ENCODE assay signal across 40 mouse cellular contexts in the genomic region with DNA sequence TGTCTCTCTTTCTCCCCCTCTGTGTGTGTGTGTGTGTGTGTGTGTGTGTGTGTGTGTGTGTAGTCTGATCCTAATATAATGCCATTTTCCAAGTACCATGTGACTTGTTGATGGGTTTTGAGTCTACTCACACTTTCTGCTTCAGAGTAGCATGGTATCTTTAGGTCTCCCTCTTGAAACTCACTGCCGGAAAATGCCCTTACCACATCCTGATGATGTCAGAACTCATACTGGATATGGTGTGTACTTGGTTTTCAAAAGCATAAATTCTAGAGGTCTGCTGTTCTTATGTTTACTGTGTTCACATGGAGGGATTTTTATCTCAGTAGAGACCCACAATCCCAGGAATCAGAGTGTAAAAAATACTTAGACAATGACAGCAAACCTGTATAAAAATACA. TPM values are rescaled to one million over a fixed set of nuclear protein-coding genes. Genes with fewer than 3 reads are reported as not detected.
A peak's percentile ranks its signal among the peaks of the same experiment; 100 is the strongest.
DNase-seq lines count a peak whose midpoint lies in the region; ATAC-seq lines count a peak whose summit lies in the region.
"Had no signal": no experiment of that assay in that cellular context is flagged by ENCODE, and none has a peak within 500 bp of the region (broad histone marks: within the 10 kb centered on the region; RNA-seq: fewer than 3 reads in every experiment).

No protein-coding gene starts in this region.

- H3K4me2 ChIP-seq in midbrain, embryonic 13.5 days (replicated peaks), result no peak overlapping the region
- H3K4me2 ChIP-seq: embryonic facial prominence, embryonic 12.5 days; forebrain, embryonic 15.5 days; heart, embryonic 13.5 days; hindbrain, embryonic 15.5 days; intestine, embryonic 15.5 days; liver, embryonic 15.5 days; lung, embryonic 14.5 days; midbrain, embryonic 11.5 days; neural tube, embryonic 13.5 days had no signal

- H3K27me3 ChIP-seq in limb, embryonic 10.5 days (ENCODE audit: low read depth, poor library complexity, severe bottlenecking), result no peaks in the 10 kb centered on the region
- H3K27me3 ChIP-seq in midbrain, embryonic 13.5 days, result peaks cover 3% of the 10 kb centered on the region; the same call in 1 of the 2 replicates
- H3K27me3 ChIP-seq: embryonic facial prominence, embryonic 12.5 days; forebrain, embryonic 15.5 days; hindbrain, embryonic 15.5 days; intestine, embryonic 15.5 days; liver, embryonic 15.5 days had no signal

- 95% methylated on average over 1 of the region's 1 CpGs for WGBS in limb, embryonic 10.5 days
- 88% methylated on average over 1 of the region's 1 CpGs for WGBS in midbrain, embryonic 13.5 days

- no peak overlapping the region for H3K27ac ChIP-seq in limb, embryonic 10.5 days
- H3K27ac ChIP-seq in midbrain, embryonic 13.5 days, result no peak overlapping the region
- H3K27ac ChIP-seq: embryonic facial prominence, embryonic 12.5 days; forebrain, embryonic 15.5 days; heart, embryonic 13.5 days; hindbrain, embryonic 10.5 days; hindbrain, embryonic 15.5 days; intestine, embryonic 15.5 days; liver, embryonic 15.5 days; neural tube, embryonic 13.5 days had no signal

- peak; percentile 43 to 55; a peak in 3 of 4 replicates for ATAC-seq in hematopoietic stem cell, adult 5-6 weeks (replicated peaks in 1 of 2; ENCODE audit: insufficient read depth in 1 of 2, low FRiP score in 2 of 2, low TSS enrichment in 1 of 2, low read depth in 1 of 2, poor library complexity in 2 of 2, severe bottlenecking in 2 of 2)
- ATAC-seq in midbrain, embryonic 13.5 days, result no peak
- ATAC-seq: forebrain, embryonic 15.5 days; intestine, embryonic 15.5 days had no signal

- H3K9ac ChIP-seq in midbrain, embryonic 13.5 days (replicated peaks), result no peak overlapping the region
- H3K9ac ChIP-seq: embryonic facial prominence, embryonic 12.5 days; forebrain, embryonic 15.5 days; heart, embryonic 13.5 days; hindbrain, embryonic 15.5 days; intestine, embryonic 15.5 days; liver, embryonic 15.5 days; lung, embryonic 14.5 days; neural tube, embryonic 13.5 days had no signal

- no peaks in the 10 kb centered on the region for H3K9me3 ChIP-seq in limb, embryonic 10.5 days (replicated peaks)
- no peaks in the 10 kb centered on the region for H3K9me3 ChIP-seq in midbrain, embryonic 13.5 days
- H3K9me3 ChIP-seq: embryonic facial prominence, embryonic 12.5 days; forebrain, embryonic 15.5 days; heart, embryonic 13.5 days; hindbrain, embryonic 10.5 days; hindbrain, embryonic 15.5 days; intestine, embryonic 15.5 days; liver, embryonic 15.5 days; neural tube, embryonic 13.5 days had no signal

- peak; percentile 34 for DNase-seq in thymus, postnatal 0 days (ENCODE audit: low spot score)
- no peak for DNase-seq in thymus, postnatal 36 days
- peak; percentile 31 to 44 for DNase-seq in CD8-positive naive resting alpha-beta T cell, adult 2 months (ENCODE audit: low read depth in 2 of 2, low spot score in 2 of 2)
- no peak for DNase-seq in kidney, postnatal 36 days
- no peak for DNase-seq in limb, embryonic 10.5 days (ENCODE audit: low spot score)
- DNase-seq: adrenal gland, postnatal 10 days; cerebellum, adult 8-10 months; cerebellum, postnatal 25 days; embryo, embryonic 11 days; gastrocnemius, postnatal 36 days; heart, postnatal 10 days; kidney, adult 2 months; layer of hippocampus, postnatal 36 days; liver; lung, embryonic 14.5 days; lung, postnatal 14 days had no signal

- no peaks in the 10 kb centered on the region for H3K36me3 ChIP-seq in limb, embryonic 10.5 days
- no peaks in the 10 kb centered on the region for H3K36me3 ChIP-seq in midbrain, embryonic 13.5 days
- H3K36me3 ChIP-seq: embryonic facial prominence, embryonic 12.5 days; forebrain, embryonic 15.5 days; heart, embryonic 13.5 days; hindbrain, embryonic 10.5 days; hindbrain, embryonic 15.5 days; intestine, embryonic 15.5 days; liver, embryonic 15.5 days; neural tube, embryonic 13.5 days had no signal

- no peak overlapping the region for H3K4me3 ChIP-seq in limb, embryonic 10.5 days
- H3K4me3 ChIP-seq in midbrain, embryonic 13.5 days (replicated peaks), result no peak overlapping the region
- H3K4me3 ChIP-seq: embryonic facial prominence, embryonic 12.5 days; forebrain, embryonic 15.5 days; heart, embryonic 13.5 days; hindbrain, embryonic 10.5 days; hindbrain, embryonic 15.5 days; intestine, embryonic 15.5 days; liver, embryonic 15.5 days; myocyte; neural tube, embryonic 13.5 days had no signal

- no peaks in the 10 kb centered on the region for H3K4me1 ChIP-seq in limb, embryonic 10.5 days
- no peaks in the 10 kb centered on the region for H3K4me1 ChIP-seq in midbrain, embryonic 13.5 days (replicated peaks)
- H3K4me1 ChIP-seq: embryonic facial prominence, embryonic 12.5 days; forebrain, embryonic 15.5 days; heart, embryonic 13.5 days; hindbrain, embryonic 10.5 days; hindbrain, embryonic 15.5 days; intestine, embryonic 15.5 days; liver, embryonic 15.5 days; neural tube, embryonic 13.5 days had no signal

RNA-seq across cellular contexts. Expression of gene Ifnab, which starts 1.4 kb away (rescaled TPM):
- polyA plus RNA-seq in thymus, postnatal 0 days (2015; fragmentation: Nextera tagmentation; extraction: Ambion mirVana), result not detected in 2 replicates
- not detected in 2 replicates for total RNA-seq in hematopoietic stem cell, adult 5-6 weeks (2017)
- not detected in 2 replicates for polyA plus RNA-seq in limb, embryonic 10.5 days (2016; fragmentation: Nextera tagmentation; extraction: Ambion mirVana)
- not detected in 2 replicates for polyA plus RNA-seq in midbrain, embryonic 13.5 days (2015; fragmentation: Nextera tagmentation; extraction: Ambion mirVana)
- total RNA-seq: adrenal gland, postnatal 10 days; CH12.LX; ES-E14; gastrocnemius, adult 18-20 months; gastrocnemius, postnatal 36 days; heart, adult 8-10 months; heart, postnatal 10 days; layer of hippocampus, postnatal 36 days; megakaryocyte progenitor cell, adult 5-6 weeks; midbrain, postnatal 0 days had no signal
- polyA plus RNA-seq: embryonic facial prominence, embryonic 12.5 days; forebrain, embryonic 15.5 days; frontal cortex, adult 2 months; heart, embryonic 13.5 days; hindbrain, embryonic 10.5 days; hindbrain, embryonic 15.5 days; intestine, embryonic 15.5 days; kidney, adult 2 months; kidney, embryonic 16.5 days; large intestine, adult 2 months; limb, embryonic 11.5 days; liver, embryonic 15.5 days; lung, embryonic 14.5 days; midbrain, embryonic 11.5 days; midbrain, postnatal 0 days; myocyte; neural tube, embryonic 13.5 days; stomach, embryonic 14.5 days had no signal

RNA-seq across cellular contexts. Expression of gene Ifna2, which starts 8.8 kb away (rescaled TPM):
- not detected in 2 replicates for polyA plus RNA-seq in thymus, postnatal 0 days (2015; fragmentation: Nextera tagmentation; extraction: Ambion mirVana)
- not detected in 2 replicates for total RNA-seq in hematopoietic stem cell, adult 5-6 weeks (2017)
- polyA plus RNA-seq in limb, embryonic 10.5 days (2016; fragmentation: Nextera tagmentation; extraction: Ambion mirVana), result not detected in 2 replicates
- polyA plus RNA-seq in midbrain, embryonic 13.5 days (2015; fragmentation: Nextera tagmentation; extraction: Ambion mirVana), result not detected in 2 replicates
- total RNA-seq: adrenal gland, postnatal 10 days; CH12.LX; ES-E14; gastrocnemius, adult 18-20 months; gastrocnemius, postnatal 36 days; heart, adult 8-10 months; heart, postnatal 10 days; layer of hippocampus, postnatal 36 days; megakaryocyte progenitor cell, adult 5-6 weeks; midbrain, postnatal 0 days had no signal
- polyA plus RNA-seq: embryonic facial prominence, embryonic 12.5 days; forebrain, embryonic 15.5 days; frontal cortex, adult 2 months; heart, embryonic 13.5 days; hindbrain, embryonic 10.5 days; hindbrain, embryonic 15.5 days; intestine, embryonic 15.5 days; kidney, adult 2 months; kidney, embryonic 16.5 days; large intestine, adult 2 months; limb, embryonic 11.5 days; liver, embryonic 15.5 days; lung, embryonic 14.5 days; midbrain, embryonic 11.5 days; midbrain, postnatal 0 days; myocyte; neural tube, embryonic 13.5 days; stomach, embryonic 14.5 days; testis, adult 2 months had no signal

RNA-seq across cellular contexts. Expression of gene Ifna16, which starts 15.8 kb away (rescaled TPM):
- polyA plus RNA-seq in thymus, postnatal 0 days (2015; fragmentation: Nextera tagmentation; extraction: Ambion mirVana), result not detected in 2 replicates
- total RNA-seq in hematopoietic stem cell, adult 5-6 weeks (2017), result not detected in 2 replicates
- not detected in 2 replicates for polyA plus RNA-seq in limb, embryonic 10.5 days (2016; fragmentation: Nextera tagmentation; extraction: Ambion mirVana)
- not detected in 2 replicates for polyA plus RNA-seq in midbrain, embryonic 13.5 days (2015; fragmentation: Nextera tagmentation; extraction: Ambion mirVana)
- total RNA-seq: adrenal gland, postnatal 10 days; CH12.LX; ES-E14; gastrocnemius, adult 18-20 months; gastrocnemius, postnatal 36 days; heart, adult 8-10 months; heart, postnatal 10 days; layer of hippocampus, postnatal 36 days; megakaryocyte progenitor cell, adult 5-6 weeks; midbrain, postnatal 0 days had no signal
- polyA plus RNA-seq: embryonic facial prominence, embryonic 12.5 days; forebrain, embryonic 15.5 days; frontal cortex, adult 2 months; heart, embryonic 13.5 days; hindbrain, embryonic 10.5 days; hindbrain, embryonic 15.5 days; intestine, embryonic 15.5 days; kidney, adult 2 months; kidney, embryonic 16.5 days; large intestine, adult 2 months; limb, embryonic 11.5 days; liver, embryonic 15.5 days; lung, embryonic 14.5 days; midbrain, embryonic 11.5 days; midbrain, postnatal 0 days; myocyte; neural tube, embryonic 13.5 days; stomach, embryonic 14.5 days; testis, adult 2 months had no signal

RNA-seq across cellular contexts. Expression of gene Gm26566, which starts 29.1 kb away (rescaled TPM):
- polyA plus RNA-seq in thymus, postnatal 0 days (2015; fragmentation: Nextera tagmentation; extraction: Ambion mirVana), result 0.63 and 0.85 TPM in 2 replicates
- 2.2 TPM in 1 of 2 replicates, not detected in the other for total RNA-seq in hematopoietic stem cell, adult 5-6 weeks (2017)
- polyA plus RNA-seq in limb, embryonic 10.5 days (2016; fragmentation: Nextera tagmentation; extraction: Ambion mirVana), result 1.1 and 1.5 TPM in 2 replicates
- 1.6 and 1.7 TPM in 2 replicates for polyA plus RNA-seq in midbrain, embryonic 13.5 days (2015; fragmentation: Nextera tagmentation; extraction: Ambion mirVana)

RNA-seq across cellular contexts. Expression of gene Klhl9, which starts 29.7 kb away (rescaled TPM):
- 55.8 and 59.5 TPM in 2 replicates for polyA plus RNA-seq in thymus, postnatal 0 days (2015; fragmentation: Nextera tagmentation; extraction: Ambion mirVana)
- total RNA-seq in hematopoietic stem cell, adult 5-6 weeks (2017), result 101 and 115 TPM in 2 replicates
- 82.7 and 106 TPM in 2 replicates for polyA plus RNA-seq in limb, embryonic 10.5 days (2016; fragmentation: Nextera tagmentation; extraction: Ambion mirVana)
- 132 and 146 TPM in 2 replicates for polyA plus RNA-seq in midbrain, embryonic 13.5 days (2015; fragmentation: Nextera tagmentation; extraction: Ambion mirVana)

Comparison
In these comparisons a context has a peak if more than half of its experiments do, and no peak if none do; other contexts are left out.
1. DNase-seq: peak in thymus, postnatal 0 days (single experiment) and CD8-positive naive resting alpha-beta T cell, adult 2 months (2 of 2); none in thymus, postnatal 36 days (0 of 2), kidney, postnatal 36 days (0 of 2) and limb, embryonic 10.5 days (single experiment).